Mouse (Mus musculus): ENCODE data around the gene Dupd1.

- TF ChIP-seq CTCF (IDR thresholded peaks at IDR 0.05; ENCODE audit: borderline replicate concordance, insufficient read depth, low read depth, low read length) (no peak), POLR2A (IDR thresholded peaks at IDR 0.05; ENCODE audit: borderline replicate concordance, insufficient read depth, low read length) (no peak)
Measured at GRCm38 (mm10) chr14:21733131-21733905, 18.9 kb upstream of the Dupd1 start.
